Mouse (Mus musculus) heart, embryonic 11.5 days (tissue): ENCODE results near the gene Gng8. TPM values are rescaled to one million over a fixed set of nuclear protein-coding genes. Genes with fewer than 3 reads are reported as not detected.

ENCODE experiments used
- ATAC-seq: fragments of 200-750 bp; cut with Nextera tagmentation; replicated peaks from 2 replicates; pipeline ENCODE4 v1.8.0; 2017; ENCODE audit warnings: moderate library complexity; ENCODE audit not compliant: insufficient number of reproducible peaks, low FRiP score, low TSS enrichment
- H3K27ac ChIP-seq: fragments of 300-500 bp; sonication (generic); 2 replicates; pipeline ENCODE4 v1.5.1; 2014; ENCODE audit warnings: mild to moderate bottlenecking, low read depth, low read length
- H3K27me3 ChIP-seq: fragments of 300-500 bp; sonication (generic); 2 replicates; pipeline ENCODE4 v1.6.1; 2014; ENCODE audit warnings: mild to moderate bottlenecking, low read length, mixed read lengths; ENCODE audit not compliant: control insufficient read depth, insufficient read depth
- H3K36me3 ChIP-seq: fragments of 300-500 bp; sonication (generic); 2 replicates; pipeline ENCODE4 v1.6.1; 2014; ENCODE audit warnings: mild to moderate bottlenecking, low read length, moderate library complexity, mixed read lengths; ENCODE audit not compliant: control insufficient read depth, insufficient read depth
- H3K4me1 ChIP-seq: fragments of 300-500 bp; sonication (generic); 2 replicates; pipeline ENCODE4 v1.6.1; 2014; ENCODE audit warnings: low read length; ENCODE audit not compliant: control insufficient read depth, insufficient read depth
- H3K4me2 ChIP-seq: fragments of 300-500 bp; sonication (generic); 2 replicates; pipeline ENCODE4 v1.6.1; 2014; ENCODE audit warnings: mild to moderate bottlenecking, moderate library complexity
- H3K4me3 ChIP-seq: fragments of 300-500 bp; sonication (generic); 2 replicates; pipeline ENCODE4 v1.5.1; 2014; ENCODE audit warnings: low read depth, low read length
- H3K9ac ChIP-seq: fragments of 300-500 bp; sonication (generic); 2 replicates; pipeline ENCODE4 v1.6.1; 2014; ENCODE audit warnings: mild to moderate bottlenecking, low read depth, low read length, moderate library complexity
- H3K9me3 ChIP-seq: fragments of 300-500 bp; sonication (generic); replicated peaks from 2 replicates; pipeline ENCODE4 v1.6.1; 2016; ENCODE audit warnings: low read length; ENCODE audit not compliant: control insufficient read depth
- WGBS: fragments of 180-500 bp; shearing (Covaris S2); extraction: QIAGEN DNeasy Blood & Tissue Kit; methylation state at CpG from one replicate; pipeline ENCODE4 v1.1.7; 2014; ENCODE audit not compliant: insufficient replicate concordance; 5-methylcytosine and 5-hydroxymethylcytosine counted together
- polyA plus RNA-seq: library from polyadenylated mRNA; unstranded; fragments of >200 nt; fragmentation: Nextera tagmentation; extraction: Ambion mirVana; gene quantifications from 2 replicates; pipeline ENCODE4 v1.2.1, GENCODE M21; 2014

The Gng8 gene
- polyA plus RNA-seq, 1 experiment from 2014 or later: 4.2 TPM

- H3K9ac ChIP-seq: no peak overlapping the region
- no peaks in the 10 kb centered on the region for H3K9me3 ChIP-seq
- no peaks in the 10 kb centered on the region for H3K27me3 ChIP-seq
- ATAC-seq: no peak
- H3K4me2 ChIP-seq: no peak overlapping the region
- no peak overlapping the region for H3K4me3 ChIP-seq
- 90% methylated on average over 4 of the region's 4 CpGs for WGBS
- no peak overlapping the region for H3K27ac ChIP-seq
- peaks cover 4% of the 10 kb centered on the region; the same call in 1 of the 2 replicates for H3K36me3 ChIP-seq
- peaks cover 10% of the 10 kb centered on the region; the same call in 1 of the 2 replicates for H3K4me1 ChIP-seq
These were observed 18.2 kb upstream of the Gng8 start for GRCm38 (mm10) chr7:16873392-16873791.

GRCm38 (mm10) chr7:16874190-16874589 lies 17.4 kb upstream of the Gng8 start:
- 3% methylated on average over 17 of the region's 17 CpGs for WGBS
- peak overlapping the region; percentile 89 for H3K27ac ChIP-seq
- peak overlapping the region; percentile 82 for H3K4me3 ChIP-seq
- peak overlapping the region; percentile 23; the same call in 1 of the 2 replicates for H3K9ac ChIP-seq
- H3K27me3 ChIP-seq: no peaks in the 10 kb centered on the region
- peak overlapping the region; percentile 66 for H3K4me2 ChIP-seq
- H3K9me3 ChIP-seq: no peaks in the 10 kb centered on the region
- peaks cover 10% of the 10 kb centered on the region; the same call in 1 of the 2 replicates for H3K4me1 ChIP-seq
- ATAC-seq: no peak
- peaks cover 4% of the 10 kb centered on the region; the same call in 1 of the 2 replicates for H3K36me3 ChIP-seq

GRCm38 (mm10) chr7:16874756-16875309 lies 16.8 kb upstream of the Gng8 start:
- Histone ChIP-seq H3K36me3 (peaks cover 4% of the 10 kb centered on the region; the same call in 1 of the 2 replicates), H3K9me3 (no peaks in the 10 kb centered on the region), H3K27me3 (no peaks in the 10 kb centered on the region), H3K4me3 (peak overlapping the region; percentile 82), H3K9ac (peak overlapping the region; percentile 23; the same call in 1 of the 2 replicates), H3K27ac (peak overlapping the region; percentile 89), H3K4me2 (peak overlapping the region; percentile 66), H3K4me1 (peaks cover 11% of the 10 kb centered on the region)
- under 1% methylated on average over 32 of the region's 33 CpGs for WGBS
- ATAC-seq: peak; percentile 96

GRCm38 (mm10) chr7:16875310-16875325 lies 16.5 kb upstream of the Gng8 start, which contains the start of gene Dact3:
TSS of gene Dact3 (plus strand) at chr7:16875317.
- Histone ChIP-seq H3K27ac (peak within 1 kb of the TSS; percentile 89), H3K9me3 (no peaks in the 10 kb centered on the region), H3K36me3 (peaks cover 2% of the 10 kb centered on the region; the same call in 1 of the 2 replicates), H3K4me1 (peaks cover 14% of the 10 kb centered on the region), H3K4me3 (peak within 1 kb of the TSS; percentile 82), H3K4me2 (peak within 1 kb of the TSS; percentile 66), H3K27me3 (no peaks in the 10 kb centered on the region), H3K9ac (peak within 1 kb of the TSS; percentile 90)
- no peak for ATAC-seq
- WGBS: 0% methylated on average over 1 of the region's 1 CpGs

- under 1% methylated on average over 33 of the region's 42 CpGs for WGBS
- no peak for ATAC-seq
- Histone ChIP-seq H3K9ac (peak overlapping the region; percentile 90), H3K27ac (peak overlapping the region; percentile 86), H3K27me3 (no peaks in the 10 kb centered on the region), H3K4me1 (peaks cover 16% of the 10 kb centered on the region), H3K4me2 (peak overlapping the region; percentile 66), H3K36me3 (peaks cover under 1% of the 10 kb centered on the region; the same call in 1 of the 2 replicates), H3K4me3 (peak overlapping the region; percentile 82), H3K9me3 (no peaks in the 10 kb centered on the region)
These were observed 16.3 kb upstream of the Gng8 start for GRCm38 (mm10) chr7:16875326-16875725.

GRCm38 (mm10) chr7:16876006-16876405 lies 15.6 kb upstream of the Gng8 start:
- H3K4me1 ChIP-seq: peaks cover 23% of the 10 kb centered on the region
- H3K4me3 ChIP-seq: peak overlapping the region; percentile 82
- H3K9me3 ChIP-seq: no peaks in the 10 kb centered on the region
- peak overlapping the region; percentile 90 for H3K9ac ChIP-seq
- peaks cover under 1% of the 10 kb centered on the region for H3K36me3 ChIP-seq
- no peak for ATAC-seq
- peak overlapping the region; percentile 86 for H3K27ac ChIP-seq
- peak overlapping the region; percentile 66 for H3K4me2 ChIP-seq
- 3% methylated on average over 11 of the region's 11 CpGs for WGBS
- H3K27me3 ChIP-seq: no peaks in the 10 kb centered on the region

GRCm38 (mm10) chr7:16876608-16877007 lies 15.0 kb upstream of the Gng8 start:
- ATAC-seq: 0 out of 2 replicates have a peak, but pooled peaks have one; percentile 1

GRCm38 (mm10) chr7:16877717-16878116 lies 13.9 kb upstream of the Gng8 start:
- 0 out of 2 replicates have a peak, but pooled peaks cover 4% of the 10 kb centered on the region for H3K9me3 ChIP-seq
- H3K9ac ChIP-seq: no peak overlapping the region
- H3K27ac ChIP-seq: no peak overlapping the region
- H3K4me3 ChIP-seq: no peak overlapping the region
- no peak overlapping the region; the same call in 1 of the 2 replicates for H3K4me2 ChIP-seq
- no peaks in the 10 kb centered on the region for H3K27me3 ChIP-seq
- 72% methylated on average over 3 of the region's 3 CpGs for WGBS
- peaks cover 32% of the 10 kb centered on the region for H3K4me1 ChIP-seq
- H3K36me3 ChIP-seq: peaks cover 12% of the 10 kb centered on the region
- ATAC-seq: no peak

More at GRCm38 (mm10) chr7:16876608-16877007, 15.0 kb upstream of the Gng8 start:
- peaks cover 6% of the 10 kb centered on the region for H3K36me3 ChIP-seq
- no peaks in the 10 kb centered on the region for H3K9me3 ChIP-seq
- H3K9ac ChIP-seq: peak overlapping the region; percentile 90
- WGBS: 2% methylated on average over 13 of the region's 13 CpGs
- H3K4me2 ChIP-seq: peak overlapping the region; percentile 66
- H3K27me3 ChIP-seq: no peaks in the 10 kb centered on the region
- peak overlapping the region; percentile 86 for H3K27ac ChIP-seq
- peak overlapping the region; percentile 82 for H3K4me3 ChIP-seq
- H3K4me1 ChIP-seq: peaks cover 26% of the 10 kb centered on the region
